Mouse (Mus musculus): ENCODE data around the gene Rapgef5. TPM values are rescaled to one million over a fixed set of nuclear protein-coding genes. Genes with fewer than 3 reads are reported as not detected.

The Rapgef5 gene
- polyA plus RNA-seq, 1 experiment from 2014 or later: 25.8 TPM

- no peak overlapping the region for H3K4me2 ChIP-seq (ENCODE audit: low read depth, low read length)
- H3K4me3 ChIP-seq (ENCODE audit: low read length): no peak overlapping the region
- no peak for ATAC-seq (ENCODE audit: low read depth)
- H3K27ac ChIP-seq (ENCODE audit: low read length): no peak overlapping the region
- no peaks in the 10 kb centered on the region for H3K9me3 ChIP-seq (ENCODE audit: control insufficient read depth, low read length)
- H3K36me3 ChIP-seq (ENCODE audit: control insufficient read depth, insufficient read depth, low read length): no peaks in the 10 kb centered on the region
- H3K9ac ChIP-seq (ENCODE audit: low read length): no peak overlapping the region
- H3K27me3 ChIP-seq (ENCODE audit: control insufficient read depth, insufficient read depth, low read depth, low read length): no peaks in the 10 kb centered on the region
- peaks cover 4% of the 10 kb centered on the region; the same call in 1 of the 2 replicates for H3K4me1 ChIP-seq (replicated peaks; ENCODE audit: control insufficient read depth, insufficient read depth, low read length)
- 73% methylated on average over 2 of the region's 2 CpGs for WGBS
Observed at GRCm38 (mm10) chr12:117683377-117683776, 167.1 kb downstream of the Rapgef5 start.

- H3K4me3 ChIP-seq (ENCODE audit: low read length): no peak overlapping the region
- ATAC-seq (ENCODE audit: low read depth): no peak
- no peaks in the 10 kb centered on the region for H3K9me3 ChIP-seq (ENCODE audit: control insufficient read depth, low read length)
- H3K9ac ChIP-seq (ENCODE audit: low read length): no peak overlapping the region
- WGBS: 48% methylated on average over 3 of the region's 3 CpGs
- no peak overlapping the region for H3K27ac ChIP-seq (ENCODE audit: low read length)
- no peaks in the 10 kb centered on the region for H3K27me3 ChIP-seq (ENCODE audit: control insufficient read depth, insufficient read depth, low read depth, low read length)
- no peaks in the 10 kb centered on the region for H3K36me3 ChIP-seq (ENCODE audit: control insufficient read depth, insufficient read depth, low read length)
- peaks cover 5% of the 10 kb centered on the region for H3K4me1 ChIP-seq (replicated peaks; ENCODE audit: control insufficient read depth, insufficient read depth, low read length)
- no peak overlapping the region for H3K4me2 ChIP-seq (ENCODE audit: low read depth, low read length)
Observed at GRCm38 (mm10) chr12:117683984-117684383, 167.7 kb downstream of the Rapgef5 start.

- H3K9ac ChIP-seq (ENCODE audit: low read length): no peak overlapping the region
Observed at GRCm38 (mm10) chr12:117684788-117685187, 168.5 kb downstream of the Rapgef5 start.

GRCm38 (mm10) chr12:117685336-117685735 lies 169.1 kb downstream of the Rapgef5 start:
- H3K4me2 ChIP-seq (ENCODE audit: low read depth, low read length): no peak overlapping the region
- H3K36me3 ChIP-seq (ENCODE audit: control insufficient read depth, insufficient read depth, low read length): no peaks in the 10 kb centered on the region
- peaks cover 11% of the 10 kb centered on the region for H3K4me1 ChIP-seq (replicated peaks; ENCODE audit: control insufficient read depth, insufficient read depth, low read length)
- no peak for ATAC-seq (ENCODE audit: low read depth)
- H3K27me3 ChIP-seq (ENCODE audit: control insufficient read depth, insufficient read depth, low read depth, low read length): no peaks in the 10 kb centered on the region
- no peaks in the 10 kb centered on the region for H3K9me3 ChIP-seq (ENCODE audit: control insufficient read depth, low read length)
- H3K27ac ChIP-seq (ENCODE audit: low read length): no peak overlapping the region
- no peak overlapping the region for H3K4me3 ChIP-seq (ENCODE audit: low read length)
- no peak overlapping the region for H3K9ac ChIP-seq (ENCODE audit: low read length)

More at GRCm38 (mm10) chr12:117684788-117685187, 168.5 kb downstream of the Rapgef5 start:
- ATAC-seq (ENCODE audit: low read depth): no peak
- Histone ChIP-seq H3K4me3 (ENCODE audit: low read length) (no peak overlapping the region), H3K4me1 (replicated peaks; ENCODE audit: control insufficient read depth, insufficient read depth, low read length) (peaks cover 11% of the 10 kb centered on the region), H3K27me3 (ENCODE audit: control insufficient read depth, insufficient read depth, low read depth, low read length) (no peaks in the 10 kb centered on the region), H3K27ac (ENCODE audit: low read length) (no peak overlapping the region), H3K36me3 (ENCODE audit: control insufficient read depth, insufficient read depth, low read length) (no peaks in the 10 kb centered on the region), H3K4me2 (ENCODE audit: low read depth, low read length) (no peak overlapping the region), H3K9me3 (ENCODE audit: control insufficient read depth, low read length) (no peaks in the 10 kb centered on the region)
- 45% methylated on average over 3 of the region's 3 CpGs for WGBS

GRCm38 (mm10) chr12:117686732-117687131 lies 170.5 kb downstream of the Rapgef5 start:
- no peaks in the 10 kb centered on the region for H3K27me3 ChIP-seq (ENCODE audit: control insufficient read depth, insufficient read depth, low read depth, low read length)
- no peak for ATAC-seq (ENCODE audit: low read depth)
- H3K9me3 ChIP-seq (ENCODE audit: control insufficient read depth, low read length): no peaks in the 10 kb centered on the region
- H3K9ac ChIP-seq (ENCODE audit: low read length): no peak overlapping the region
- no peaks in the 10 kb centered on the region for H3K36me3 ChIP-seq (ENCODE audit: control insufficient read depth, insufficient read depth, low read length)
- peaks cover 6% of the 10 kb centered on the region for H3K4me1 ChIP-seq (replicated peaks; ENCODE audit: control insufficient read depth, insufficient read depth, low read length)
- WGBS: 78% methylated on average over 3 of the region's 3 CpGs
- H3K4me2 ChIP-seq (ENCODE audit: low read depth, low read length): no peak overlapping the region
- H3K27ac ChIP-seq (ENCODE audit: low read length): no peak overlapping the region
- H3K4me3 ChIP-seq (ENCODE audit: low read length): no peak overlapping the region

- peak; percentile 83 for ATAC-seq (ENCODE audit: low read depth)
- WGBS: 8% methylated on average over 32 of the region's 32 CpGs
- no peaks in the 10 kb centered on the region for H3K9me3 ChIP-seq (ENCODE audit: control insufficient read depth, low read length)
- H3K27ac ChIP-seq (ENCODE audit: low read length): no peak overlapping the region
- H3K4me2 ChIP-seq (ENCODE audit: low read depth, low read length): peak overlapping the region; percentile 60
- H3K9ac ChIP-seq (ENCODE audit: low read length): peak overlapping the region; percentile 42; the same call in 1 of the 2 replicates
- peak overlapping the region; percentile 39 for H3K4me3 ChIP-seq (ENCODE audit: low read length)
- peaks cover 6% of the 10 kb centered on the region for H3K4me1 ChIP-seq (replicated peaks; ENCODE audit: control insufficient read depth, insufficient read depth, low read length)
- H3K27me3 ChIP-seq (ENCODE audit: control insufficient read depth, insufficient read depth, low read depth, low read length): no peaks in the 10 kb centered on the region
- no peaks in the 10 kb centered on the region for H3K36me3 ChIP-seq (ENCODE audit: control insufficient read depth, insufficient read depth, low read length)
Observed at GRCm38 (mm10) chr12:117688655-117689548, 172.6 kb downstream of the Rapgef5 start.

GRCm38 (mm10) chr12:117691336-117691735 lies 175.1 kb downstream of the Rapgef5 start:
- Histone ChIP-seq H3K9ac (ENCODE audit: low read length) (no peak overlapping the region), H3K4me3 (ENCODE audit: low read length) (no peak overlapping the region), H3K9me3 (ENCODE audit: control insufficient read depth, low read length) (no peaks in the 10 kb centered on the region), H3K36me3 (ENCODE audit: control insufficient read depth, insufficient read depth, low read length) (no peaks in the 10 kb centered on the region), H3K27ac (ENCODE audit: low read length) (no peak overlapping the region), H3K4me1 (replicated peaks; ENCODE audit: control insufficient read depth, insufficient read depth, low read length) (peaks cover 6% of the 10 kb centered on the region), H3K4me2 (ENCODE audit: low read depth, low read length) (no peak overlapping the region), H3K27me3 (ENCODE audit: control insufficient read depth, insufficient read depth, low read depth, low read length) (no peaks in the 10 kb centered on the region)
- ATAC-seq (ENCODE audit: low read depth): no peak
- WGBS: 75% methylated on average over 5 of the region's 5 CpGs

- no peak overlapping the region for H3K4me3 ChIP-seq (ENCODE audit: low read length)
- H3K9ac ChIP-seq (ENCODE audit: low read length): no peak overlapping the region
- H3K9me3 ChIP-seq (ENCODE audit: control insufficient read depth, low read length): no peaks in the 10 kb centered on the region
- no peaks in the 10 kb centered on the region for H3K36me3 ChIP-seq (ENCODE audit: control insufficient read depth, insufficient read depth, low read length)
- H3K4me1 ChIP-seq (replicated peaks; ENCODE audit: control insufficient read depth, insufficient read depth, low read length): peaks cover 6% of the 10 kb centered on the region
- H3K27me3 ChIP-seq (ENCODE audit: control insufficient read depth, insufficient read depth, low read depth, low read length): no peaks in the 10 kb centered on the region
- ATAC-seq (ENCODE audit: low read depth): no peak
- no peak overlapping the region for H3K4me2 ChIP-seq (ENCODE audit: low read depth, low read length)
- 78% methylated on average over 1 of the region's 1 CpGs for whole genome bisulfite sequencing
- no peak overlapping the region for H3K27ac ChIP-seq (ENCODE audit: low read length)
Observed at GRCm38 (mm10) chr12:117692775-117693174, 176.5 kb downstream of the Rapgef5 start.

GRCm38 (mm10) chr12:117699950-117700665 lies 183.8 kb downstream of the Rapgef5 start:
- ATAC-seq (ENCODE audit: low read depth): no peak
- H3K4me2 ChIP-seq (ENCODE audit: low read depth, low read length): no peak overlapping the region
- 75% methylated on average over 3 of the region's 3 CpGs for WGBS
- no peaks in the 10 kb centered on the region for H3K9me3 ChIP-seq (ENCODE audit: control insufficient read depth, low read length)
- no peak overlapping the region for H3K9ac ChIP-seq (ENCODE audit: low read length)
- no peak overlapping the region for H3K27ac ChIP-seq (ENCODE audit: low read length)
- H3K4me1 ChIP-seq (replicated peaks; ENCODE audit: control insufficient read depth, insufficient read depth, low read length): no peaks in the 10 kb centered on the region
- H3K36me3 ChIP-seq (ENCODE audit: control insufficient read depth, insufficient read depth, low read length): no peaks in the 10 kb centered on the region
- no peak overlapping the region for H3K4me3 ChIP-seq (ENCODE audit: low read length)
- H3K27me3 ChIP-seq (ENCODE audit: control insufficient read depth, insufficient read depth, low read depth, low read length): no peaks in the 10 kb centered on the region

Data from lung, embryonic 16.5 days (tissue).